Mouse (Mus musculus): ENCODE data around the gene Ece1. TPM values are rescaled to one million over a fixed set of nuclear protein-coding genes. Genes with fewer than 3 reads are reported as not detected.
A peak's percentile ranks its signal among the peaks of the same experiment; 100 is the strongest.

Ece1 gene
- total RNA-seq (2021) (100 to 1,000 TPM; 102 to 120 TPM), polyA plus RNA-seq (2012; rRNA removed) (23.3 and 27.3 TPM in 2 replicates)
- long read RNA-seq, full-length matches to known transcripts, result 2 of 93 reads
- long read RNA-seq, partial matches to known transcripts, result 53 of 93 reads
- long read RNA-seq, other reads (novel, unspliced or antisense), result 38 of 93 reads

GRCm38 (mm10) chr4:137862019-137862418, at the start of gene Ece1:
TSS of gene Ece1 (plus strand) at chr4:137862237.
- WGBS, result under 1% methylated on average over 37 of the region's 37 CpGs
- Histone ChIP-seq H3K79me2 (replicated peaks; ENCODE audit: control insufficient read depth, insufficient read depth, low read length) (no peaks in the 10 kb centered on the region), H3K36me3 (ENCODE audit: control insufficient read depth, insufficient read depth, low read length) (no peaks in the 10 kb centered on the region), H3K27ac (peak within 1 kb of the TSS; percentile 85), H3K4me1 (ENCODE audit: control insufficient read depth, insufficient read depth, low read length) (peaks cover 10% of the 10 kb centered on the region), H3K4me3 (peak within 1 kb of the TSS; percentile 82), H3K27me3 (ENCODE audit: control insufficient read depth, insufficient read depth, low read length) (no peaks in the 10 kb centered on the region), H3K9ac (ENCODE audit: low read depth, low read length) (peak within 1 kb of the TSS; percentile 84)
- TF ChIP-seq POLR2A (IDR thresholded peaks at IDR 0.05; ENCODE audit: insufficient read depth, low read depth, low read length) (peak; percentile 90), EP300 (IDR thresholded peaks at IDR 0.05; ENCODE audit: insufficient read depth, low read depth, low read length) (no peak), CTCF (IDR thresholded peaks at IDR 0.05) (0 out of 2 replicates have a peak, but pooled peaks have one; percentile 2)
- peak; percentile 93 to 95 for DNase-seq
- intact Hi-C loops (cut with DNase I), result no loop called here

DNA sequence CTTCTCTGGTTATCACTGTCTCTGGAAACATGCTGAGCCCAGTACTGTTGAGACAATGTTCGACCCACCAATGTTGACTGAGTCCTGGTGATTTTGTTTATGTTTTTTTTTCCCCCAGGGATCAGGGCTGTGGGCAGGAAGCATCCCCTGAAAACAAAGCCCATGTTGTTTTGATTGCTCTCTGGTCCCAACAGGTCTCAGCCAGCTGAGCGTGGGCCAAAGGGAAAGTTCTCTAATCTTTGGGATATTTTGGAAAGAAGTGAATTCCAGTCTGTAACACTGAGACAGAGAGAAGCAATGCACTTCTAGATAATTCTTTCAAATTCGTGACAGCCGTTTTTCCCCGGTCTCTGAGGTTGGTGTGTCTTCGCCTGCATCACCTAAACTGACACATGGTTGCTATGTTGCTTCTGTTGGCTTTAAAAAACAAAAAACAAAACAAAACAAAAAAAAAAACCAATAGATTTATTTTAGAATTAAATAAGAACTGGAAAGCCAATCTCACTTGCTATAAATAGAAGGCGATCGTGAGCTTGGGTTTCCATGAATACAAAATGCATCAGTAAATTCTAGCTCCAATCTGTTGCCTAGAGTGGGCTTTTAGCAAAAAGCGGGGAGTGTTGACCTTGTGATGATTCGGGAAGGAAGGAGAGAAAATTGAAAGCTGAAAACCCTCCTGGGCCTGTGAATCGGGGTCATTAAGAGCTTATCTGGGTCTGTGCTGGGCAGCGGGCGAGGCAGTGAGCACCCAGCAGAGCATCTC, 48.9 kb upstream of the Ece1 start:
- H3K27ac ChIP-seq, result peak overlapping the region; percentile 77
- no peaks in the 10 kb centered on the region for H3K27me3 ChIP-seq (ENCODE audit: control insufficient read depth, insufficient read depth, low read length)
- H3K36me3 ChIP-seq (ENCODE audit: control insufficient read depth, insufficient read depth, low read length), result no peaks in the 10 kb centered on the region
- peak; percentile 58 to 60 for DNase-seq
- peak overlapping the region; percentile 22; the same call in 1 of the 2 replicates for H3K9ac ChIP-seq (ENCODE audit: low read depth, low read length)
- WGBS, result 26% methylated on average over 13 of the region's 13 CpGs
- intact Hi-C loops (cut with DNase I), result no loop called here
- no peaks in the 10 kb centered on the region for H3K79me2 ChIP-seq (replicated peaks; ENCODE audit: control insufficient read depth, insufficient read depth, low read length)
- no peak for TF ChIP-seq CTCF (IDR thresholded peaks at IDR 0.05)
- no peak for TF ChIP-seq POLR2A (IDR thresholded peaks at IDR 0.05; ENCODE audit: insufficient read depth, low read depth, low read length)
- TF ChIP-seq EP300 (IDR thresholded peaks at IDR 0.05; ENCODE audit: insufficient read depth, low read depth, low read length), result peak; percentile 68; the same call in 1 of the 2 replicates
- no peak overlapping the region; the same call in 1 of the 2 replicates for H3K4me3 ChIP-seq
- H3K4me1 ChIP-seq (ENCODE audit: control insufficient read depth, insufficient read depth, low read length), result peaks cover 19% of the 10 kb centered on the region

DNA sequence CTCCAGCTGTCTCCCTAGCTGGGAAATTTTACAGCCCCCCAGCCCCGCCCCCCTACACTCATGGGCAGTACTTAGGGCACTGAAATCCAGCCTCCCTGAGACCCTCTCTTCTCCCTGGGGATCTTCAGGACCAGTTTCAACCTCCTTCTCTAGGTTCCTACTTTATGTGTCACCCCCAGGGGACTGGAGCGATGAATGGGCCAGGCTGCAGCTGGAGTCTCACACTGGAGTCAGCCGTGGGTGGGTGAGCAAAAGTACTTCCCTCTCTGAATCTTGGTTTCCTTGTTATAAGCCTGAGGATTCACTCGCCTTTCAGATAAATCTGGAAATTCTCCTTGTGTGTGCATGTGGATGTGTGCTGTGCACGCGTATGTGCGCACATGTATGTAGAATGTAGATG, 47.9 kb upstream of the Ece1 start:
- no peaks in the 10 kb centered on the region for H3K27me3 ChIP-seq (ENCODE audit: control insufficient read depth, insufficient read depth, low read length)
- 64% methylated on average over 7 of the region's 7 CpGs for WGBS
- H3K9ac ChIP-seq (ENCODE audit: low read depth, low read length), result no peak overlapping the region
- H3K79me2 ChIP-seq (replicated peaks; ENCODE audit: control insufficient read depth, insufficient read depth, low read length), result no peaks in the 10 kb centered on the region
- intact Hi-C loops (cut with DNase I), result no loop called here
- H3K27ac ChIP-seq, result peak overlapping the region; percentile 77; the same call in 1 of the 2 replicates
- peaks cover 19% of the 10 kb centered on the region for H3K4me1 ChIP-seq (ENCODE audit: control insufficient read depth, insufficient read depth, low read length)
- no peaks in the 10 kb centered on the region for H3K36me3 ChIP-seq (ENCODE audit: control insufficient read depth, insufficient read depth, low read length)
- H3K4me3 ChIP-seq, result no peak overlapping the region
- DNase-seq, result peak in 1 of 2 experiments; percentile 38
- TF ChIP-seq EP300 (IDR thresholded peaks at IDR 0.05; ENCODE audit: insufficient read depth, low read depth, low read length) (no peak), CTCF (IDR thresholded peaks at IDR 0.05) (no peak), POLR2A (IDR thresholded peaks at IDR 0.05; ENCODE audit: insufficient read depth, low read depth, low read length) (no peak)

DNA sequence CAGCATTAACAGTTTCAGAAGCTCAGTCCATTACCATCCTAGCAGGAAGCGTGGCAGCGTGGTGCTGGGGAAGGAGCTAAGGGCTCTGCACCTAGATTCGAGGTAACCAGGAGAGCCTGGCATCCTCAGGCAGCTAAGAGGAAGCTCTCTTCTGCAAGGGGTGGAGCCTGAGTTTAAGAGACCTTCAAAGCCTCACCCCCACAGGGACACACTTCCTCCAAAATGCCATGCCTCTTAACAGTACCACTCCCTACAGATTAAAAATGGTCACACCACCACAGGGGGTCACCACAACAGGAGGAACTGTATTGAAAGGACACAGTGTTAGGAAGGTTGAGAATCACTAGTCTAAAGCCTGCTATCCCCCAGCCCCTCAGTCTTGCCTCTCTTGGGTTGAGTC, 46.6 kb upstream of the Ece1 start:
- WGBS, result 79% methylated on average over 3 of the region's 3 CpGs

DNA sequence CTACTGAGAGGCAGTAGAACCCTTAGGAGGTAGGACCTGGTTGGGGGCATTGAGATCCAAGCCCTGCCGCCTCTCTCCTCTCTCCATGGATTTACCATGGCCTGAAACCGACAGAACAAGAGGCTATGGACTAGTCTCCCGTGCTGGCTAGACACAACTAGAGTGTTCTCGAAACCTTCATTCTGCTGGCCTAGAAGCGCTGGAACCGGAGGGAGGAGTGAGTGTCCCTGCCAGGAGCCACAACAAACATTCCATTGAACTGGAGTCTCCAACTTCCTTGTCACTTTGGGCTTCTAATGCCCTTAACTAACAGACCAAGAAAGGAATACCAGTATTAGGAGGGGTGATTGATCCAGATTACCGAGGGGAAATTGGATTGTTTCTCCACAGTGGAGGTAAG, 45.8 kb upstream of the Ece1 start:
- intact Hi-C loops (cut with DNase I), result no loop called here

More for the DNA sequence above, 46.6 kb upstream of the Ece1 start:
- Histone ChIP-seq H3K27me3 (ENCODE audit: control insufficient read depth, insufficient read depth, low read length) (no peaks in the 10 kb centered on the region), H3K79me2 (replicated peaks; ENCODE audit: control insufficient read depth, insufficient read depth, low read length) (no peaks in the 10 kb centered on the region), H3K9ac (ENCODE audit: low read depth, low read length) (no peak overlapping the region), H3K27ac (no peak overlapping the region), H3K4me1 (ENCODE audit: control insufficient read depth, insufficient read depth, low read length) (peaks cover 20% of the 10 kb centered on the region), H3K4me3 (no peak overlapping the region), H3K36me3 (ENCODE audit: control insufficient read depth, insufficient read depth, low read length) (no peaks in the 10 kb centered on the region)
- TF ChIP-seq POLR2A (IDR thresholded peaks at IDR 0.05; ENCODE audit: insufficient read depth, low read depth, low read length) (no peak), CTCF (IDR thresholded peaks at IDR 0.05) (no peak), EP300 (IDR thresholded peaks at IDR 0.05; ENCODE audit: insufficient read depth, low read depth, low read length) (no peak)
- DNase-seq, result no peak
- intact Hi-C loops (cut with DNase I), result no loop called here

DNA sequence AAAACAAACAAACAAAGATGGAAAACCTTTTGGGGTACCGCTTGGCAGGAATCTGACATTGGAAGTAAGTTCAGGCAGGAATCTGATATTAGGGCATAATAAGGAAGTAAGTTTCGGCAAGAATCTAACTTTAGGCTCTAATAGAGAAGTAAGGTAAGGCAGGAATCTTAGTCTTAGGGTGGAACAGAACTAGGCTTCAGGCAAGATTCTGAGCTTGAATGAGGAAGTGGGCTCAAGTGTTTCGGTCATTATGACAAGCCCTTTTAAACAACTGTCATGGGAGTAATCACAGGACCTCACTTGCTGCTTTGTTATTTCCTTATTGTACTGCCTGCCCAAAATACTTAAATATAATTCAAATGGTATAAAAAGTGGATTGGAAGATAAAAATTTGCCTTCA, 43.7 kb upstream of the Ece1 start:
- intact Hi-C loops (cut with DNase I), result no loop called here
- TF ChIP-seq POLR2A (IDR thresholded peaks at IDR 0.05; ENCODE audit: insufficient read depth, low read depth, low read length) (no peak), CTCF (IDR thresholded peaks at IDR 0.05) (no peak), EP300 (IDR thresholded peaks at IDR 0.05; ENCODE audit: insufficient read depth, low read depth, low read length) (no peak)
- no peak overlapping the region for H3K9ac ChIP-seq (ENCODE audit: low read depth, low read length)
- H3K4me1 ChIP-seq (ENCODE audit: control insufficient read depth, insufficient read depth, low read length), result peaks cover 18% of the 10 kb centered on the region
- no peaks in the 10 kb centered on the region for H3K36me3 ChIP-seq (ENCODE audit: control insufficient read depth, insufficient read depth, low read length)
- H3K27me3 ChIP-seq (ENCODE audit: control insufficient read depth, insufficient read depth, low read length), result no peaks in the 10 kb centered on the region
- WGBS, result 69% methylated on average over 3 of the region's 3 CpGs
- no peak overlapping the region for H3K27ac ChIP-seq
- H3K4me3 ChIP-seq, result no peak overlapping the region
- no peaks in the 10 kb centered on the region for H3K79me2 ChIP-seq (replicated peaks; ENCODE audit: control insufficient read depth, insufficient read depth, low read length)
- no peak for DNase-seq

More for the DNA sequence above, 45.8 kb upstream of the Ece1 start:
- peak overlapping the region; percentile 24; the same call in 1 of the 2 replicates for H3K27ac ChIP-seq
- peaks cover 22% of the 10 kb centered on the region for H3K4me1 ChIP-seq (ENCODE audit: control insufficient read depth, insufficient read depth, low read length)
- no peak overlapping the region for H3K4me3 ChIP-seq
- WGBS, result 45% methylated on average over 7 of the region's 7 CpGs
- DNase-seq, result peak in 1 of 2 experiments; percentile 39
- H3K79me2 ChIP-seq (replicated peaks; ENCODE audit: control insufficient read depth, insufficient read depth, low read length), result no peaks in the 10 kb centered on the region
- no peaks in the 10 kb centered on the region for H3K36me3 ChIP-seq (ENCODE audit: control insufficient read depth, insufficient read depth, low read length)
- no peak overlapping the region for H3K9ac ChIP-seq (ENCODE audit: low read depth, low read length)
- no peaks in the 10 kb centered on the region for H3K27me3 ChIP-seq (ENCODE audit: control insufficient read depth, insufficient read depth, low read length)
- TF ChIP-seq POLR2A (IDR thresholded peaks at IDR 0.05; ENCODE audit: insufficient read depth, low read depth, low read length) (no peak), CTCF (IDR thresholded peaks at IDR 0.05) (no peak), EP300 (IDR thresholded peaks at IDR 0.05; ENCODE audit: insufficient read depth, low read depth, low read length) (no peak)
